Mouse (Mus musculus) hindbrain, postnatal 0 days (tissue): ENCODE measurements around the gene Wdr91. TPM values are rescaled to one million over a fixed set of nuclear protein-coding genes. Genes with fewer than 3 reads are reported as not detected.

Source experiments
- ATAC-seq: fragments of 200-750 bp; cut with Nextera tagmentation; 2 replicates; pipeline ENCODE4 v1.8.0; 2017; ENCODE audit warnings: mild to moderate bottlenecking, moderate TSS enrichment, moderate library complexity
- DNase-seq: peaks from one replicate; pipeline ENCODE4 v3.0.0-alpha.2; 2015; ENCODE audit warnings: low spot score
- H3K27ac ChIP-seq: fragments of 300-500 bp; sonication (generic); 2 replicates; pipeline ENCODE4 v1.5.1; 2014; ENCODE audit warnings: mild to moderate bottlenecking
- H3K27me3 ChIP-seq: fragments of 300-500 bp; sonication (generic); 2 replicates; pipeline ENCODE4 v1.6.1; 2014; ENCODE audit warnings: low read length, mixed read lengths; ENCODE audit not compliant: insufficient read depth
- H3K36me3 ChIP-seq: fragments of 300-500 bp; sonication (generic); 2 replicates; pipeline ENCODE4 v1.6.1; 2014; ENCODE audit warnings: low read length, mixed read lengths; ENCODE audit not compliant: insufficient read depth
- H3K4me1 ChIP-seq: fragments of 300-500 bp; sonication (generic); 2 replicates; pipeline ENCODE4 v1.6.1; 2014; ENCODE audit warnings: antibody characterized with exemption, low read length, mixed read lengths; ENCODE audit not compliant: insufficient read depth
- H3K4me2 ChIP-seq: fragments of 300-500 bp; sonication (generic); 2 replicates; pipeline ENCODE4 v1.6.1; 2014; ENCODE audit warnings: low read depth, mild to moderate bottlenecking, low read length, moderate library complexity, mixed read lengths
- H3K4me3 ChIP-seq: fragments of 300-500 bp; sonication (generic); 2 replicates; pipeline ENCODE4 v1.5.1; 2014; ENCODE audit warnings: low read length
- H3K9ac ChIP-seq: fragments of 300-500 bp; sonication (generic); replicated peaks from 2 replicates; pipeline ENCODE4 v1.6.1; 2014; ENCODE audit warnings: mild to moderate bottlenecking, low read length, moderate library complexity, mixed read lengths
- H3K9me3 ChIP-seq: fragments of 300-500 bp; sonication (generic); 2 replicates; pipeline ENCODE4 v1.6.1; 2016; ENCODE audit warnings: low read length, mixed read lengths
- CTCF ChIP-seq: IDR thresholded peaks from 2 replicates; pipeline ENCODE4 v1.5.1; 2016; ENCODE audit warnings: antibody characterized with exemption, control low read depth, low read depth
- WGBS: fragments of 180-500 bp; shearing (Covaris S2); extraction: QIAGEN DNeasy Blood & Tissue Kit; methylation state at CpG from one replicate; pipeline ENCODE4 v1.1.7; 2014; 5-methylcytosine and 5-hydroxymethylcytosine counted together
- polyA plus RNA-seq: library from polyadenylated mRNA; unstranded; fragments of >200 nt; fragmentation: Nextera tagmentation; extraction: Ambion mirVana; gene quantifications from 2 replicates; pipeline ENCODE4 v1.2.1, GENCODE M21; 2015
- total RNA-seq: library from RNA; depleted of rRNA; stranded (reverse); fragments of >200 nt; gene quantifications from 2 replicates; pipeline ENCODE4 v1.2.3, GENCODE M21; 2014

Gene Wdr91
- total and polyA plus RNA-seq, 2 experiments from 2014 or later, result 17.9 to 52.7 TPM

GRCm38 (mm10) chr6:34907121-34907614 is 3.5 kb downstream of the Wdr91 start:
- ATAC-seq, result no peak
- no peak overlapping the region for H3K4me2 ChIP-seq
- H3K27ac ChIP-seq, result no peak overlapping the region
- H3K36me3 ChIP-seq, result peaks cover 30% of the 10 kb centered on the region; the same call in 1 of the 2 replicates
- no peak overlapping the region for H3K4me3 ChIP-seq
- no peak for DNase-seq
- H3K9me3 ChIP-seq, result no peaks in the 10 kb centered on the region
- 63% methylated on average over 2 of the region's 2 CpGs for WGBS
- no peak overlapping the region for H3K9ac ChIP-seq
- no peaks in the 10 kb centered on the region for H3K27me3 ChIP-seq
- no peak for TF ChIP-seq CTCF
- peaks cover 11% of the 10 kb centered on the region; the same call in 1 of the 2 replicates for H3K4me1 ChIP-seq

GRCm38 (mm10) chr6:34906661-34907060 is 4.0 kb downstream of the Wdr91 start:
- ATAC-seq (no peak), DNase-seq (no peak)
- H3K9me3 ChIP-seq, result no peaks in the 10 kb centered on the region
- H3K27ac ChIP-seq, result no peak overlapping the region
- WGBS, result 78% methylated on average over 4 of the region's 4 CpGs
- no peak overlapping the region for H3K4me2 ChIP-seq
- no peaks in the 10 kb centered on the region for H3K27me3 ChIP-seq
- no peak for TF ChIP-seq CTCF
- H3K4me3 ChIP-seq, result no peak overlapping the region
- no peak overlapping the region for H3K9ac ChIP-seq
- H3K4me1 ChIP-seq, result peaks cover 11% of the 10 kb centered on the region; the same call in 1 of the 2 replicates
- H3K36me3 ChIP-seq, result peaks cover 30% of the 10 kb centered on the region; the same call in 1 of the 2 replicates

GRCm38 (mm10) chr6:34906125-34906524 is 4.6 kb downstream of the Wdr91 start:
- H3K4me1 ChIP-seq, result peaks cover 11% of the 10 kb centered on the region; the same call in 1 of the 2 replicates
- H3K4me2 ChIP-seq, result no peak overlapping the region
- TF ChIP-seq CTCF, result peak; percentile 18; the same call in 1 of the 2 replicates
- no peaks in the 10 kb centered on the region for H3K9me3 ChIP-seq
- no peak for DNase-seq
- H3K27ac ChIP-seq, result no peak overlapping the region
- WGBS, result 73% methylated on average over 2 of the region's 2 CpGs
- no peak overlapping the region for H3K4me3 ChIP-seq
- H3K36me3 ChIP-seq, result peaks cover 30% of the 10 kb centered on the region; the same call in 1 of the 2 replicates
- no peak for ATAC-seq
- H3K9ac ChIP-seq, result no peak overlapping the region
- H3K27me3 ChIP-seq, result no peaks in the 10 kb centered on the region

GRCm38 (mm10) chr6:34904361-34904760 is 6.3 kb downstream of the Wdr91 start:
- ATAC-seq (no peak), DNase-seq (no peak)
- no peaks in the 10 kb centered on the region for H3K27me3 ChIP-seq
- peaks cover 32% of the 10 kb centered on the region; the same call in 1 of the 2 replicates for H3K36me3 ChIP-seq
- H3K9ac ChIP-seq, result no peak overlapping the region
- no peaks in the 10 kb centered on the region for H3K9me3 ChIP-seq
- no peak overlapping the region for H3K4me2 ChIP-seq
- no peak overlapping the region for H3K4me3 ChIP-seq
- 95% methylated on average over 6 of the region's 6 CpGs for WGBS
- 0 out of 2 replicates have a peak, but pooled peaks cover 3% of the 10 kb centered on the region for H3K4me1 ChIP-seq
- no peak overlapping the region for H3K27ac ChIP-seq
- no peak for TF ChIP-seq CTCF

GRCm38 (mm10) chr6:34903851-34904250 is 6.8 kb downstream of the Wdr91 start:
- TF ChIP-seq CTCF, result no peak
- H3K36me3 ChIP-seq, result peaks cover 36% of the 10 kb centered on the region; the same call in 1 of the 2 replicates

GRCm38 (mm10) chr6:34903441-34903840 is 7.2 kb downstream of the Wdr91 start:
- H3K4me2 ChIP-seq, result no peak overlapping the region
- H3K9ac ChIP-seq, result no peak overlapping the region
- TF ChIP-seq CTCF, result no peak
- H3K4me1 ChIP-seq, result no peaks in the 10 kb centered on the region
- DNase-seq (no peak), ATAC-seq (no peak)
- no peak overlapping the region for H3K27ac ChIP-seq
- peaks cover 36% of the 10 kb centered on the region; the same call in 1 of the 2 replicates for H3K36me3 ChIP-seq
- H3K27me3 ChIP-seq, result no peaks in the 10 kb centered on the region
- H3K9me3 ChIP-seq, result no peaks in the 10 kb centered on the region
- no peak overlapping the region for H3K4me3 ChIP-seq
- WGBS, result 87% methylated on average over 5 of the region's 5 CpGs

More at GRCm38 (mm10) chr6:34903851-34904250, 6.8 kb downstream of the Wdr91 start:
- Histone ChIP-seq H3K27me3 (no peaks in the 10 kb centered on the region), H3K9me3 (no peaks in the 10 kb centered on the region), H3K4me2 (no peak overlapping the region), H3K27ac (no peak overlapping the region), H3K9ac (no peak overlapping the region), H3K4me3 (no peak overlapping the region), H3K4me1 (no peaks in the 10 kb centered on the region)
- WGBS, result 92% methylated on average over 10 of the region's 10 CpGs
- ATAC-seq, result no peak
- no peak for DNase-seq

GRCm38 (mm10) chr6:34902578-34902977 is 8.1 kb downstream of the Wdr91 start:
- no peak overlapping the region for H3K4me2 ChIP-seq
- no peaks in the 10 kb centered on the region for H3K4me1 ChIP-seq
- no peak for DNase-seq
- TF ChIP-seq CTCF, result no peak
- H3K9me3 ChIP-seq, result no peaks in the 10 kb centered on the region
- no peak overlapping the region for H3K9ac ChIP-seq
- no peak for ATAC-seq
- no peak overlapping the region for H3K4me3 ChIP-seq
- H3K27me3 ChIP-seq, result no peaks in the 10 kb centered on the region
- peaks cover 39% of the 10 kb centered on the region; the same call in 1 of the 2 replicates for H3K36me3 ChIP-seq
- WGBS, result 94% methylated on average over 7 of the region's 7 CpGs
- no peak overlapping the region for H3K27ac ChIP-seq
